ENCODE assay signal across 11 mouse cellular contexts in genomic region chr1:85751932-85752680, GRCm38 (mm10). TPM values are rescaled to one million over a fixed set of nuclear protein-coding genes. Genes with fewer than 3 reads are reported as not detected.
DNase-seq lines count a peak whose midpoint lies in the region; ATAC-seq lines count a peak whose summit lies in the region.
"Had no signal": no experiment of that assay in that cellular context is flagged by ENCODE, and none has a peak within 500 bp of the region (broad histone marks: within the 10 kb centered on the region; RNA-seq: fewer than 3 reads in every experiment).

No protein-coding gene starts in this region.

- no peaks in the 10 kb centered on the region for H3K36me3 ChIP-seq in heart, embryonic 15.5 days
- H3K36me3 ChIP-seq: midbrain, embryonic 12.5 days had no signal

- intact Hi-C loops in heart, postnatal 36 days (cut with DNase I) = no loop called here

- H3K9ac ChIP-seq in heart, embryonic 15.5 days = no peak overlapping the region; the same call in 1 of the 2 replicates
- H3K9ac ChIP-seq: midbrain, embryonic 12.5 days had no signal

- no peak; the same call in 1 of the 2 replicates for ATAC-seq in heart, embryonic 15.5 days (replicated peaks; ENCODE audit: insufficient number of reproducible peaks, insufficient read depth, low FRiP score, low read depth)
- ATAC-seq in megakaryocyte, adult 5-6 weeks (ENCODE audit: poor library complexity, severe bottlenecking) = peak; percentile 22

- peaks cover 17% of the 10 kb centered on the region for H3K4me1 ChIP-seq in heart, embryonic 15.5 days (replicated peaks)
- peaks cover 34% of the 10 kb centered on the region for H3K4me1 ChIP-seq in brown adipose tissue, adult 24 weeks (ENCODE audit: control insufficient read depth, insufficient read depth, insufficient read length, low read length)

- 68% methylated on average over 11 of the region's 11 CpGs for WGBS in heart, embryonic 15.5 days

- no peaks in the 10 kb centered on the region for H3K9me3 ChIP-seq in heart, embryonic 15.5 days (replicated peaks)
- H3K9me3 ChIP-seq: midbrain, embryonic 12.5 days had no signal

- peak overlapping the region; percentile 18; the same call in 1 of the 2 replicates for H3K4me2 ChIP-seq in heart, embryonic 15.5 days
- H3K4me2 ChIP-seq: midbrain, embryonic 12.5 days had no signal

- H3K27ac ChIP-seq in heart, embryonic 15.5 days = peak overlapping the region; percentile 54; the same call in 1 of the 2 replicates
- peak overlapping the region; percentile 91 for H3K27ac ChIP-seq in brown adipose tissue, adult 24 weeks (replicated peaks; ENCODE audit: low read depth, low read length)
- H3K27ac ChIP-seq: midbrain, embryonic 12.5 days had no signal

- no peaks in the 10 kb centered on the region for H3K27me3 ChIP-seq in heart, embryonic 15.5 days
- H3K27me3 ChIP-seq: midbrain, embryonic 12.5 days had no signal

- H3K4me3 ChIP-seq in heart, embryonic 15.5 days = no peak overlapping the region
- H3K4me3 ChIP-seq in brown adipose tissue, adult 24 weeks (ENCODE audit: insufficient read depth, low read depth, low read length) = no peak overlapping the region
- H3K4me3 ChIP-seq: midbrain, embryonic 12.5 days had no signal

- DNase-seq in heart, postnatal 36 days = no peak
- peak; percentile 67 for DNase-seq in CD4-positive helper T cell, adult 2 months (ENCODE audit: low read depth, low spot score)
- no peak for DNase-seq in ovary, postnatal 14 days (ENCODE audit: low spot score)
- no peak for DNase-seq in right cerebral cortex, postnatal 4 days
- DNase-seq in kidney, adult 9 months = no peak
- DNase-seq: cerebellum, postnatal 36 days; layer of hippocampus, postnatal 36 days had no signal

RNA-seq across cellular contexts. Expression of gene A630001G21Rik, which starts 26.3 kb away (rescaled TPM):
- 1.1 and 1.7 TPM in 2 replicates for polyA plus RNA-seq in heart, embryonic 15.5 days (2015; fragmentation: Nextera tagmentation; extraction: Ambion mirVana)
- under 1 TPM; 0.24 to 0.36 TPM for total RNA-seq in heart, postnatal 36 days (2021)
- 3.3 TPM in 1 of 2 replicates, not detected in the other for polyA plus RNA-seq in brown adipose tissue, adult 24 weeks (2012; ENCODE audit: insufficient read depth, insufficient read length, missing spikeins)
- 59.3 and 63.8 TPM in 2 replicates for total RNA-seq in megakaryocyte, adult 5-6 weeks (2015)
- total RNA-seq in megakaryocyte, adult 5-6 weeks (2017) = 51.5 and 56.9 TPM in 2 replicates

RNA-seq across cellular contexts. Expression of gene Cab39, which starts 41.1 kb away (rescaled TPM):
- 21.9 and 25.2 TPM in 2 replicates for polyA plus RNA-seq in heart, embryonic 15.5 days (2015; fragmentation: Nextera tagmentation; extraction: Ambion mirVana)
- total RNA-seq in heart, postnatal 36 days (2021) = 100 to 1,000 TPM; 110 to 111 TPM
- polyA plus RNA-seq in brown adipose tissue, adult 24 weeks (2012; ENCODE audit: insufficient read depth, insufficient read length, missing spikeins) = 68.7 and 78.3 TPM in 2 replicates
- total RNA-seq in megakaryocyte, adult 5-6 weeks (2015) = 64.3 and 74.3 TPM in 2 replicates
- 112 and 115 TPM in 2 replicates for total RNA-seq in megakaryocyte, adult 5-6 weeks (2017)

Comparison
In these comparisons a context has a peak if more than half of its experiments do, and no peak if none do; other contexts are left out.
1. RNA of gene A630001G21Rik, which starts 26.3 kb away (total RNA-seq): 51.5 to 63.8 TPM in megakaryocyte, adult 5-6 weeks; 0.24 to 0.36 TPM in heart, postnatal 36 days; every median in the first group is over 10 times any median in the second.